Mouse (Mus musculus) megakaryocyte, embryonic 14.5 days (primary cell): ENCODE measurements at regions not wholly inside any gene's neighbourhood (a gene's known extent, or its start where the extent isn't known, plus 50 kb on each side); places are given as distances from the start of the nearest gene placed in this dataset.

Source experiments
- H3K27me3 ChIP-seq: replicated peaks from 2 replicates; pipeline ENCODE3; 2012; ENCODE audit warnings: inconsistent platforms
- H3K36me3 ChIP-seq: replicated peaks from 2 replicates; pipeline ENCODE3; 2012; ENCODE audit warnings: low read length, inconsistent platforms, mixed read lengths
- H3K4me1 ChIP-seq: 2 replicates; pipeline ENCODE4 v1.6.1; 2012; ENCODE audit warnings: inconsistent platforms
- H3K4me3 ChIP-seq: replicated peaks from 2 replicates; pipeline ENCODE3; 2012; ENCODE audit warnings: moderate library complexity, mild to moderate bottlenecking, inconsistent platforms
- H3K9me3 ChIP-seq: 2 replicates; pipeline ENCODE4 v1.6.1; 2012; ENCODE audit warnings: inconsistent platforms
- FLI1 ChIP-seq: IDR thresholded peaks from 2 replicates; pipeline ENCODE4 v1.6.1; 2012; ENCODE audit warnings: low read length, inconsistent platforms, mixed read lengths
- GATA1 ChIP-seq: IDR thresholded peaks from 3 replicates; pipeline ENCODE4 v1.6.1; 2012; ENCODE audit warnings: mixed read lengths, low read length, inconsistent platforms, borderline replicate concordance

DNA sequence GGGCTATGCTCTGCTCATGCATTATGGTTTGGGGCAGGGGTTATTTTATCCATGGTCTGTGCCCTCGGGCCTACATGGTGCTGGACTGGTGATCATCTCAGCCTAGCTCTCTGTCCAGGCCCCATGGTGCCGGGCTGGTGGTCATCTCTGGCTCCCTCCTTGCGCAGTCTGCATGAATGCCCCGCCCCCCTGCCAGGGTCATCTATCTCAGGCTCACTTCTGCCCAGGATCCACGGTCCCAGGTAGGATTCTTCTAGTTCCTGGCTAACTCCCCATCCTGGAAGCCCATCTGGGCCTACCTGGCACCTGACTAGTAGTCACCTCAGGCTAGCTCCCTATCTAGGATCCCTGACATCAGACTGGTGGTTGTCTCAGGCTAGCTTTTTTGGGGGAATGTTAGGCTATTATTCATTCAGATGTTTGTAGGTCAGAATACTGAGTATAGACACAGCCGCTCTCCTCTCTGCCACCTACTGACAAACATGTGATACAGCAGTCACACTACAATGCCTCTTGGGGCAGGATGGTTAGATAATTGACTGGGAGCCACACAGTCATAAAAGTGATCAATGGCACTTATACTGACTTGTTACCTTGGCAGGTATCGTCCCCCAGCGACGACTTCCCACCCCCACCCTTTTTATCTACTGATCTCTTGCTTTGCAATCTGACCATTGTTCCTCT, 98.1 kb downstream of the Wscd1 start:
- TF ChIP-seq FLI1 (no peak), GATA1 (no peak)
- Histone ChIP-seq H3K4me3 (no peak overlapping the region), H3K27me3 (no peaks in the 10 kb centered on the region)

DNA sequence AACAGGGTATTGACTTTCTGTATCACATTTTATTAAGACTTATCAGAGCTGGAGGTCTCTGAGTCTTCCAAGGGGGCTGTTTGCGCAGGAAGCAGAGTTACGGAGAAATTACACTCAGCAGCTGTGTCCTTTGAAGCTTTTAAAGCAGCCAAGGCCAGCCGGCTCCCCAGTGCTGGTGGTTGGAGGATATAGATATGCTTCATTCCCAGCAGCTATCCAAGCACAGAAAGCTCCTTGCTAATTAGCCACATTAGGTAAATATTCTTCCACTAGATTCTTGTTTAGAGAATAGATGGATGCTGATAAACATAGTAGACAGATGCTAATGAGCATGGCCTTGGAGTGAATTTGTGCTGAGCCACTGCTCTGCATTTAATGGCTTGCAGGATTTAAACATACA, 96.8 kb downstream of the Wscd1 start:
- Histone ChIP-seq H3K9me3 (no peaks in the 10 kb centered on the region), H3K27me3 (no peaks in the 10 kb centered on the region), H3K36me3 (no peaks in the 10 kb centered on the region), H3K4me3 (no peak overlapping the region), H3K4me1 (peaks cover 6% of the 10 kb centered on the region; the same call in 1 of the 2 replicates)
- TF ChIP-seq GATA1 (no peak), FLI1 (no peak)

More for the DNA sequence above, 98.1 kb downstream of the Wscd1 start:
- H3K9me3 ChIP-seq = no peaks in the 10 kb centered on the region
- H3K4me1 ChIP-seq = peaks cover 6% of the 10 kb centered on the region; the same call in 1 of the 2 replicates
- no peaks in the 10 kb centered on the region for H3K36me3 ChIP-seq

DNA sequence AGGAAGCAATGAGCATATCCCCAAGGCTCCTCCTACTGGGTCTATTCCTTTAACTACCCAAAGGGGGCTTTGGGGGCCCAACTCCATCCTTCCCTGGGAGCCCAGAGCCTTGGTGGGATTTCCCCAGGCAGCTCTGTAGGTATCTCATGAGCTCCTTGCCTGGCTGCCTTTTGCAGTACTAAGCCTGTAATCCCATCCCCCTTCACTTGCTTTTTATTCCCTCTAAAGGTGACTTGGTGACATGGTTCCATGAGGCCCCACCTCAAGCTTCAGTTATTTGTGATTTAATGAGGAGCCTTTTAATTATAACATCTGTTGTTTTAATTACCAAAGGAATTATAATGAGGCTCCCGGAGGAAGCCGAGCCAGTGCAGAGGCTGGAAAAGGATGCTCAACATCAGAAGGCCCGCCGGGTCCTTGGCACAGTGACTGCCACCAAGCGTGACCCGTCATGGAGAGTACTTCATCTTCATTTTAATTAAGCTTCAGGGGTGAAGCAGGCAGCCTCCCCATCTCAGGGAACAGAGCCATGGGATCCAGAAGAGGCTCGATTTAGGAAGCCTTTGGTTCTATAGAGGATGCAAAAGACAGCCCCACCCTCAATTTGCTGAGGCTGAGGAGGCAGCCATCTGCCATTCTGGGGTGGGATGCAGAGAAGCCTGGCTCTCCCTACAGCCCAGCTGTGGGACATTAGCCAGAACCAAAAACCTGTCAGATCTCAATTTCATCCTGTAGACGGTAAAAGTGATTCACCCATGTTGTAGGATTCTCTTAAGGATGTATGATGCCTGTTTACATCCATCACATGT, 91.1 kb downstream of the Wscd1 start:
- TF ChIP-seq GATA1 = no peak
- no peak for TF ChIP-seq FLI1
- Histone ChIP-seq H3K27me3 (no peaks in the 10 kb centered on the region), H3K4me1 (no peaks in the 10 kb centered on the region), H3K9me3 (no peaks in the 10 kb centered on the region), H3K4me3 (no peak overlapping the region), H3K36me3 (no peaks in the 10 kb centered on the region)
